Mouse (Mus musculus): ENCODE measurements around the gene S1pr1. TPM values are rescaled to one million over a fixed set of nuclear protein-coding genes. Genes with fewer than 3 reads are reported as not detected.

Gene S1pr1
- polyA plus RNA-seq, 1 experiment from 2014 or later, result 19.8 TPM

GRCm38 (mm10) chr3:115711924-115712807 lies 2.7 kb downstream of the S1pr1 start:
- Histone ChIP-seq H3K4me2 (replicated peaks) (peak overlapping the region; percentile 81; the same call in 1 of the 2 replicates), H3K27me3 (no peaks in the 10 kb centered on the region), H3K9me3 (no peaks in the 10 kb centered on the region), H3K9ac (no peak overlapping the region), H3K4me3 (0 out of 2 replicates have a peak overlapping the region, but pooled peaks have one; percentile 55), H3K27ac (no peak overlapping the region), H3K4me1 (peaks cover 10% of the 10 kb centered on the region; the same call in 1 of the 2 replicates), H3K36me3 (no peaks in the 10 kb centered on the region)
- WGBS, result 88% methylated on average over 27 of the region's 27 CpGs
- ATAC-seq (ENCODE audit: insufficient number of reproducible peaks, insufficient read depth, low FRiP score, low TSS enrichment), result no peak

DNA sequence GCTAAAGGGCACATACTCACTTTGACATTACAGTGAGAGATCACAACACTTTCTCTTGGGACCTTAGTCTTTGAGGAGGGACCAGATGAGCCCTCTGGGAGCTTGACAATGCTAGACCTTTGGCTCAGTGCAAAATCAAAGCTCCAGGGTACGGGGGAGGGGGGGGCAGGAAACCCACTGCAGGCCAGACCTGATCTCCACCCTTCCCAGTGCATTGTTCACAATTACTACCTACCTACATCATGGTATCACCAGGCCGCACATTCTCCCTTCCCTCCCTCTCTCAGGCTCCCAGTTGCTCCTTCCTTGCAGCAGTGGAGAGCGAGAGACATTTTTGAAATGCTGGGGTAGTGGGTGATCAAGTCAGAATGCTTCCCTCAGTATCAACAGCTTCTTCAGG lies 3.5 kb downstream of the S1pr1 start:
- Histone ChIP-seq H3K4me3 (no peak overlapping the region), H3K4me2 (replicated peaks) (no peak overlapping the region), H3K27ac (no peak overlapping the region), H3K4me1 (peaks cover 10% of the 10 kb centered on the region; the same call in 1 of the 2 replicates), H3K36me3 (no peaks in the 10 kb centered on the region), H3K27me3 (no peaks in the 10 kb centered on the region), H3K9ac (no peak overlapping the region), H3K9me3 (no peaks in the 10 kb centered on the region)
- WGBS, result 86% methylated on average over 3 of the region's 3 CpGs
- no peak for ATAC-seq (ENCODE audit: insufficient number of reproducible peaks, insufficient read depth, low FRiP score, low TSS enrichment)

DNA sequence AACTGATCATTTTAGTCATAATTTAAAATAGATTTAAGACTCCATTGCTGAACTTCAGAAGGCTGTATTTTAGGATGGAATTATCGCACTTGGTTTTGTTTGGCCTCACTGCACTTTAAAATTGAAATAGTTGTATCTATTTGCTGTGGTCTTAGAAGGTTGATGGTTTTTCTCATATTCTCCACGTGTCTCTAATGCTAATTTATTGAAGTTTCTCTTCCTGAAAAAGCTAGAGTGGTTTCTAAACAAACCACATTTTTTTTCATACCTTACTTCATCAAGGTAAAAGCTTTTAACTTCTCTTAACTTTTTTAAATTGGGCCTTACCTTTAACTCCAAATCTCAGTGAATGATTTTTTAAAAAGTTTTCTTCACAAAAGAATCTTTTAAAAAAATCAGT lies 4.8 kb downstream of the S1pr1 start:
- no peaks in the 10 kb centered on the region for H3K9me3 ChIP-seq
- H3K9ac ChIP-seq, result no peak overlapping the region
- H3K27me3 ChIP-seq, result no peaks in the 10 kb centered on the region
- H3K4me3 ChIP-seq, result no peak overlapping the region
- WGBS, result 75% methylated on average over 2 of the region's 2 CpGs
- no peak overlapping the region for H3K27ac ChIP-seq
- peaks cover 6% of the 10 kb centered on the region; the same call in 1 of the 2 replicates for H3K4me1 ChIP-seq
- no peak overlapping the region for H3K4me2 ChIP-seq (replicated peaks)
- no peak for ATAC-seq (ENCODE audit: insufficient number of reproducible peaks, insufficient read depth, low FRiP score, low TSS enrichment)
- H3K36me3 ChIP-seq, result no peaks in the 10 kb centered on the region

- ATAC-seq (ENCODE audit: insufficient number of reproducible peaks, insufficient read depth, low FRiP score, low TSS enrichment), result no peak
- Histone ChIP-seq H3K4me2 (replicated peaks) (no peak overlapping the region), H3K9me3 (no peaks in the 10 kb centered on the region), H3K4me1 (peaks cover 6% of the 10 kb centered on the region; the same call in 1 of the 2 replicates), H3K27ac (no peak overlapping the region), H3K4me3 (no peak overlapping the region), H3K9ac (no peak overlapping the region), H3K36me3 (no peaks in the 10 kb centered on the region), H3K27me3 (no peaks in the 10 kb centered on the region)
- WGBS, result 64% methylated on average over 6 of the region's 6 CpGs
Observed at GRCm38 (mm10) chr3:115709118-115709574, 5.7 kb downstream of the S1pr1 start.

DNA sequence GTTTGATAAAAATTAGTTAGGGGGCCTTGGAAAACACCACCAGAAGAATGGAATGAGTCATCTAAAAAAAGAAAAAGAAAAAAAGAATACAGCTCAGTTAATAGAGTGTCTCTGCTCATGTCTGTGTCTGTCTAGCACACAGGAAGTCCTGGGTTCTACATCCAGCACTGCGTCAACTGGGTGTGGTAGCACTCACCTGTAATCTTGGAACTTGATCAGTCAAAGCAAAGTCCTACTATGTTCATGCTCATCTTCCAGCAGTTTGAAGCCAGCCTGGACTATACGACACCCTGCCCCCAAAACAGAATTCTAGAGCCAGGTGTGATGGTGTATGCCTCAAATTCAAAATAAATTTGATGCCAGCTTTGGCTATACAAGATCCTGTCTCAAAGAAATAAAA lies 8.1 kb downstream of the S1pr1 start:
- no peak overlapping the region for H3K4me2 ChIP-seq (replicated peaks)
- H3K9me3 ChIP-seq, result no peaks in the 10 kb centered on the region
- H3K27me3 ChIP-seq, result no peaks in the 10 kb centered on the region
- no peak overlapping the region for H3K27ac ChIP-seq
- no peaks in the 10 kb centered on the region for H3K36me3 ChIP-seq
- no peak overlapping the region for H3K9ac ChIP-seq
- H3K4me1 ChIP-seq, result no peaks in the 10 kb centered on the region
- no peak for ATAC-seq (ENCODE audit: insufficient number of reproducible peaks, insufficient read depth, low FRiP score, low TSS enrichment)
- WGBS, result 93% methylated on average over 2 of the region's 2 CpGs
- no peak overlapping the region for H3K4me3 ChIP-seq

- Histone ChIP-seq H3K27me3 (no peaks in the 10 kb centered on the region), H3K36me3 (no peaks in the 10 kb centered on the region), H3K4me3 (no peak overlapping the region), H3K9ac (no peak overlapping the region), H3K4me2 (replicated peaks) (no peak overlapping the region), H3K9me3 (no peaks in the 10 kb centered on the region), H3K27ac (no peak overlapping the region), H3K4me1 (no peaks in the 10 kb centered on the region)
- ATAC-seq (ENCODE audit: insufficient number of reproducible peaks, insufficient read depth, low FRiP score, low TSS enrichment), result no peak
- 80% methylated on average over 9 of the region's 9 CpGs for WGBS
Observed at GRCm38 (mm10) chr3:115704254-115704908, 10.5 kb downstream of the S1pr1 start.

DNA sequence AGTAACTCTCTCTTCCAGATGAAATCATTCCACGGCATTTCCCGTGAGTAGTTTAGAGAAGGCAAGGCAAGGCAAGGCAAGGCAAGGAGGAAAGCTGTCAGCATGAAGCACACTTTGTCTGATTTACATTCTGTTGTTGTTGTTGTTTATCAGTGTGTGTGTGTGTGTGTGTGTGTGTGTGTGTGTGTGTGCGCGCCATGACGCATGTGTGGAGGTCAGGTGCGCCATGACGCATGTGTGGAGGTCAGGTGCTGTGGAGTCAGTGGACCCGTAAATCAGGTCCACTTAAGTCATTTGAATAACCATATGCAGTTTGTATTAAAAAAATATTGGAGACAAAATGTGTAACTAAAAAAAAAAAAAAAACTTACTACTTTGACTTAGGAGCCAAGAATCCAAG lies 11.2 kb downstream of the S1pr1 start:
- H3K9ac ChIP-seq, result no peak overlapping the region
- H3K27me3 ChIP-seq, result no peaks in the 10 kb centered on the region
- no peak for ATAC-seq (ENCODE audit: insufficient number of reproducible peaks, insufficient read depth, low FRiP score, low TSS enrichment)
- no peak overlapping the region for H3K4me2 ChIP-seq (replicated peaks)
- H3K9me3 ChIP-seq, result no peaks in the 10 kb centered on the region
- WGBS, result 97% methylated on average over 8 of the region's 8 CpGs
- no peak overlapping the region for H3K27ac ChIP-seq
- no peaks in the 10 kb centered on the region for H3K4me1 ChIP-seq
- H3K36me3 ChIP-seq, result no peaks in the 10 kb centered on the region
- H3K4me3 ChIP-seq, result no peak overlapping the region

DNA sequence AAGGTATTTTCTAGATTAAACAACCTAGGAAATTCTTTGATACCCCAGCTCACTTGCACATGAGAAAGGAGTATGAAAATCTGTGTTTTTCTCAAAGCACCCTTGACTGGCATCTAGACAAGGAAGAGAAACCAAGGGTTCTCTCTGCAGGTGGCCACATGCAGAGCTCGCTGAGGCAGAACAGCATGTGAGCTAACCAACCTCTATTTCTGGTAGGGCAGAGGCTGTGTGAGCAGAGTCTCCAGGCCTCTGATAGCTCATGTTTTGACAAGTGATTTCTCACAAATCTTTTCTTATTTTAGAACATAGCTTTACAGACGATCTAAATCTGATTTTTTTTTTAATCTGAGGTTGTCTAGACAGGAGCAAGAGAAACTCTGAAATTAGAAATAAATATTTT lies 12.8 kb downstream of the S1pr1 start:
- WGBS, result 59% methylated on average over 2 of the region's 2 CpGs
- ATAC-seq (ENCODE audit: insufficient number of reproducible peaks, insufficient read depth, low FRiP score, low TSS enrichment), result no peak
- no peak overlapping the region for H3K9ac ChIP-seq

DNA sequence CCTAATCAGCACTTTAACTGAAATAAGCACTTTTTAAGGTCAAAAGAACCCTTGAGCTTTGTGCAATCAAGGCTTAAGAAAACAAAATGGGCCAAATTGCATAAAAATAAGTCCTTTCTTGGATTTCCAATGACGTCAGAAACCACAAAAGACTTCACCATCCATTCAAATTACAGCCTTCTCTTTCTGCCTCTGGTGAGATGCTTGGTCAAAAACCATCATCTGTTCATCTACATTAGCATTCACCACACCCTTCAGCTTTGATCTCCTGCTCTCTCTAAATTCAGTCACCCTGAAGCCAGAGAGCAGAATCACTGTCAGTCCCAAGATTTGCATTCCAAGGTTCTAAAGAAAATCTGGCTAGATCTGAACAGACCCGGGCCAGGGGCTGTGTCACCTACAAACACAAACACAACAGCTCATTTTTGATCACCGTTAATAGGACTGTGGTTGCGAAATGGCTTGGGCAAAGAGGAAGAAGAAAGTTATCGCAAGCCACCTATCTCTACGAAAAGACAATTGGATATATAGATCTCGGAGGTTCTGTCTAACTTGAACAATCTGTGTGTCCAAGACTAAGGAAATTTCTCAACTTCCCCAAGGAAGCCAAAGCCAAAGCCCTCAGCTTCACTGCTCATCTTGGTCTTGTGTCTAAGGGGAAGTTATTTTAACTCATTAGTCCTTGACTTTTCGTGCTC lies 19.5 kb downstream of the S1pr1 start:
- Histone ChIP-seq H3K4me2 (replicated peaks) (no peak overlapping the region), H3K9ac (no peak overlapping the region), H3K4me1 (no peaks in the 10 kb centered on the region), H3K36me3 (no peaks in the 10 kb centered on the region), H3K27ac (no peak overlapping the region), H3K4me3 (no peak overlapping the region), H3K27me3 (no peaks in the 10 kb centered on the region), H3K9me3 (no peaks in the 10 kb centered on the region)
- no peak for ATAC-seq (ENCODE audit: insufficient number of reproducible peaks, insufficient read depth, low FRiP score, low TSS enrichment)
- 87% methylated on average over 8 of the region's 8 CpGs for WGBS

More for the DNA sequence above, 12.8 kb downstream of the S1pr1 start:
- Histone ChIP-seq H3K4me3 (no peak overlapping the region), H3K36me3 (no peaks in the 10 kb centered on the region), H3K27ac (no peak overlapping the region), H3K4me1 (no peaks in the 10 kb centered on the region), H3K27me3 (no peaks in the 10 kb centered on the region), H3K9me3 (no peaks in the 10 kb centered on the region), H3K4me2 (replicated peaks) (no peak overlapping the region)

- Histone ChIP-seq H3K9me3 (no peaks in the 10 kb centered on the region), H3K4me2 (replicated peaks) (no peak overlapping the region), H3K27ac (no peak overlapping the region), H3K27me3 (no peaks in the 10 kb centered on the region), H3K4me3 (no peak overlapping the region), H3K4me1 (no peaks in the 10 kb centered on the region), H3K9ac (no peak overlapping the region), H3K36me3 (no peaks in the 10 kb centered on the region)
- 84% methylated on average over 5 of the region's 5 CpGs for WGBS
- no peak for ATAC-seq (ENCODE audit: insufficient number of reproducible peaks, insufficient read depth, low FRiP score, low TSS enrichment)
Observed at GRCm38 (mm10) chr3:115694168-115694567, 20.7 kb downstream of the S1pr1 start.

DNA sequence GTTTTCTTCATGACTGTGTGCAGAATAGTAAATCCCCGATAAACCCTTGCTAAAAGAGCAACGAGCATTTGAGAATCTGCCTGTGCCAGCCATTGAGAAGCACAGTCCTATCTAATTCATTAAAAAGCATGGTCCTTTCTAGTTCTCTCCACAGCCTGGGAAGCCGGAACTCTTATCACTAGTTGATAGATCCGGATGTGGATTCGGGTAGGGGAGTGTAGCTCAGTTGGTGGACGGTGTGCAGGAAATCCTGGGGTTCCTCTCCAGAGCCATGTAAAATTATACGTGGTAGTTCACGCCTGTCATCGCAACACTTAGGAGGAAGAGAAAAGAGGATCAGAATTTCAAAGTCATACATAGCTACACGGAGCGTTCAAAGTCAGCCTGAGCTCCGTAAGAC lies 21.5 kb downstream of the S1pr1 start:
- Histone ChIP-seq H3K4me3 (no peak overlapping the region), H3K4me1 (no peaks in the 10 kb centered on the region), H3K9ac (no peak overlapping the region), H3K4me2 (replicated peaks) (no peak overlapping the region), H3K27me3 (no peaks in the 10 kb centered on the region), H3K27ac (no peak overlapping the region), H3K36me3 (no peaks in the 10 kb centered on the region), H3K9me3 (no peaks in the 10 kb centered on the region)
- 87% methylated on average over 12 of the region's 12 CpGs for WGBS
- no peak for ATAC-seq (ENCODE audit: insufficient number of reproducible peaks, insufficient read depth, low FRiP score, low TSS enrichment)
